Mouse (Mus musculus): ENCODE measurements at regions not wholly inside any gene's neighbourhood (a gene's known extent, or its start where the extent isn't known, plus 50 kb on each side); places are given as distances from the start of the nearest gene placed in this dataset.

- Histone ChIP-seq H3K79me2 (ENCODE audit: control insufficient read depth, insufficient read depth) (no peaks in the 10 kb centered on the region), H3K4me2 (ENCODE audit: low read depth) (no peak overlapping the region), H3K4me3 (no peak overlapping the region), H3ac (ENCODE audit: control insufficient read depth, insufficient read length) (no peak overlapping the region), H3K27me3 (ENCODE audit: control insufficient read depth, insufficient read depth, insufficient read length) (no peaks in the 10 kb centered on the region), H3K36me3 (ENCODE audit: control insufficient read depth, insufficient read depth) (no peaks in the 10 kb centered on the region)
- TF ChIP-seq TCF3 (IDR thresholded peaks at IDR 0.05; ENCODE audit: insufficient read length, low read depth) (no peak), MAX (IDR thresholded peaks at IDR 0.05; ENCODE audit: low read depth) (no peak), CEBPB (IDR thresholded peaks at IDR 0.05; ENCODE audit: insufficient read depth, poor library complexity, severe bottlenecking) (no peak), POLR2A (IDR thresholded peaks at IDR 0.05; ENCODE audit: insufficient read length, low read depth) (no peak), E2F4 (IDR thresholded peaks at IDR 0.05; ENCODE audit: insufficient read depth) (no peak), POLR2AphosphoS2 (IDR thresholded peaks at IDR 0.05; ENCODE audit: insufficient read length, low read depth) (no peak), REST (IDR thresholded peaks at IDR 0.05; ENCODE audit: insufficient read depth, insufficient read length) (no peak), MYOD1 (IDR thresholded peaks at IDR 0.05; ENCODE audit: control insufficient read depth in 1 of 3, insufficient read length in 2 of 3, low read depth in 2 of 3) (no peak), TCF12 (IDR thresholded peaks at IDR 0.05; ENCODE audit: insufficient read depth, poor library complexity, severe bottlenecking) (no peak), MYOG (IDR thresholded peaks at IDR 0.05; ENCODE audit: control insufficient read depth in 1 of 3, insufficient read depth in 1 of 3, insufficient read length in 2 of 3, low read depth in 2 of 3) (no peak), USF1 (IDR thresholded peaks at IDR 0.05; ENCODE audit: low read depth) (no peak), SRF (IDR thresholded peaks at IDR 0.05; ENCODE audit: control insufficient read depth, insufficient read length, low read depth) (no peak)
These were observed 476.9 kb downstream of the Arl4a start for GRCm38 (mm10) chr12:39560734-39561446.

GRCm38 (mm10) chr12:39558491-39558890 lies 479.3 kb downstream of the Arl4a start:
- no peaks in the 10 kb centered on the region for H3K79me2 ChIP-seq (ENCODE audit: control insufficient read depth, insufficient read depth)
- no peak overlapping the region for H3ac ChIP-seq (ENCODE audit: control insufficient read depth, insufficient read length)

GRCm38 (mm10) chr12:39536326-39536725 lies 501.5 kb downstream of the Arl4a start:
- H3K36me3 ChIP-seq (ENCODE audit: control insufficient read depth, insufficient read depth) = no peaks in the 10 kb centered on the region
- H3K27me3 ChIP-seq (ENCODE audit: control insufficient read depth, insufficient read depth, insufficient read length) = no peaks in the 10 kb centered on the region
- H3K4me2 ChIP-seq (ENCODE audit: low read depth) = no peak overlapping the region
- H3K4me3 ChIP-seq = no peak overlapping the region
- no peak overlapping the region for H3ac ChIP-seq (ENCODE audit: control insufficient read depth, insufficient read length)
- no peak for TF ChIP-seq POLR2AphosphoS2 (IDR thresholded peaks at IDR 0.05; ENCODE audit: insufficient read length, low read depth)
- no peak for TF ChIP-seq POLR2A (IDR thresholded peaks at IDR 0.05; ENCODE audit: insufficient read length, low read depth)
- TF ChIP-seq MYOD1 (IDR thresholded peaks at IDR 0.05; ENCODE audit: control insufficient read depth in 1 of 3, insufficient read length in 2 of 3, low read depth in 2 of 3) = no peak
- no peak for TF ChIP-seq MAX (IDR thresholded peaks at IDR 0.05; ENCODE audit: low read depth)
- TF ChIP-seq TCF12 (IDR thresholded peaks at IDR 0.05; ENCODE audit: insufficient read depth, poor library complexity, severe bottlenecking) = no peak
- no peak for TF ChIP-seq E2F4 (IDR thresholded peaks at IDR 0.05; ENCODE audit: insufficient read depth)
- no peak for TF ChIP-seq MYOG (IDR thresholded peaks at IDR 0.05; ENCODE audit: control insufficient read depth in 1 of 3, insufficient read depth in 1 of 3, insufficient read length in 2 of 3, low read depth in 2 of 3)
- no peak for TF ChIP-seq TCF3 (IDR thresholded peaks at IDR 0.05; ENCODE audit: insufficient read length, low read depth)
- no peak for TF ChIP-seq USF1 (IDR thresholded peaks at IDR 0.05; ENCODE audit: low read depth)
- H3K79me2 ChIP-seq (ENCODE audit: control insufficient read depth, insufficient read depth) = no peaks in the 10 kb centered on the region

More at GRCm38 (mm10) chr12:39558491-39558890, 479.3 kb downstream of the Arl4a start:
- Histone ChIP-seq H3K27me3 (ENCODE audit: control insufficient read depth, insufficient read depth, insufficient read length) (no peaks in the 10 kb centered on the region), H3K4me2 (ENCODE audit: low read depth) (no peak overlapping the region), H3K4me3 (no peak overlapping the region), H3K36me3 (ENCODE audit: control insufficient read depth, insufficient read depth) (no peaks in the 10 kb centered on the region)
- TF ChIP-seq POLR2AphosphoS2 (IDR thresholded peaks at IDR 0.05; ENCODE audit: insufficient read length, low read depth) = no peak

GRCm38 (mm10) chr12:39528121-39528520 lies 509.7 kb downstream of the Arl4a start:
- Histone ChIP-seq H3K36me3 (ENCODE audit: control insufficient read depth, insufficient read depth) (no peaks in the 10 kb centered on the region), H3K79me2 (ENCODE audit: control insufficient read depth, insufficient read depth) (no peaks in the 10 kb centered on the region), H3K27me3 (ENCODE audit: control insufficient read depth, insufficient read depth, insufficient read length) (no peaks in the 10 kb centered on the region), H3ac (ENCODE audit: control insufficient read depth, insufficient read length) (no peak overlapping the region), H3K4me3 (no peak overlapping the region), H3K4me2 (ENCODE audit: low read depth) (no peak overlapping the region)
- TF ChIP-seq MYOD1 (IDR thresholded peaks at IDR 0.05; ENCODE audit: control insufficient read depth in 1 of 3, insufficient read length in 2 of 3, low read depth in 2 of 3) = no peak
- no peak for TF ChIP-seq TCF12 (IDR thresholded peaks at IDR 0.05; ENCODE audit: insufficient read depth, poor library complexity, severe bottlenecking)
- TF ChIP-seq TCF3 (IDR thresholded peaks at IDR 0.05; ENCODE audit: insufficient read length, low read depth) = no peak
- no peak for TF ChIP-seq E2F4 (IDR thresholded peaks at IDR 0.05; ENCODE audit: insufficient read depth)
- TF ChIP-seq POLR2AphosphoS2 (IDR thresholded peaks at IDR 0.05; ENCODE audit: insufficient read length, low read depth) = no peak
- TF ChIP-seq REST (IDR thresholded peaks at IDR 0.05; ENCODE audit: insufficient read depth, insufficient read length) = no peak
- TF ChIP-seq MYOG (IDR thresholded peaks at IDR 0.05; ENCODE audit: control insufficient read depth in 1 of 3, insufficient read depth in 1 of 3, insufficient read length in 2 of 3, low read depth in 2 of 3) = no peak
- no peak for TF ChIP-seq SRF (IDR thresholded peaks at IDR 0.05; ENCODE audit: control insufficient read depth, insufficient read length, low read depth)
- TF ChIP-seq POLR2A (IDR thresholded peaks at IDR 0.05; ENCODE audit: insufficient read length, low read depth) = no peak
- no peak for TF ChIP-seq CEBPB (IDR thresholded peaks at IDR 0.05; ENCODE audit: insufficient read depth, poor library complexity, severe bottlenecking)
- no peak for TF ChIP-seq USF1 (IDR thresholded peaks at IDR 0.05; ENCODE audit: low read depth)
- TF ChIP-seq MAX (IDR thresholded peaks at IDR 0.05; ENCODE audit: low read depth) = no peak

GRCm38 (mm10) chr12:39527216-39527600 lies 510.6 kb downstream of the Arl4a start:
- no peak overlapping the region for H3K4me2 ChIP-seq (ENCODE audit: low read depth)
- no peaks in the 10 kb centered on the region for H3K79me2 ChIP-seq (ENCODE audit: control insufficient read depth, insufficient read depth)
- H3K27me3 ChIP-seq (ENCODE audit: control insufficient read depth, insufficient read depth, insufficient read length) = no peaks in the 10 kb centered on the region
- H3K36me3 ChIP-seq (ENCODE audit: control insufficient read depth, insufficient read depth) = no peaks in the 10 kb centered on the region
- H3ac ChIP-seq (ENCODE audit: control insufficient read depth, insufficient read length) = no peak overlapping the region
- H3K4me3 ChIP-seq = no peak overlapping the region
- TF ChIP-seq TCF3 (IDR thresholded peaks at IDR 0.05; ENCODE audit: insufficient read length, low read depth) (no peak), REST (IDR thresholded peaks at IDR 0.05; ENCODE audit: insufficient read depth, insufficient read length) (no peak), TCF12 (IDR thresholded peaks at IDR 0.05; ENCODE audit: insufficient read depth, poor library complexity, severe bottlenecking) (no peak), MAX (IDR thresholded peaks at IDR 0.05; ENCODE audit: low read depth) (no peak)
